Mouse (Mus musculus): Measurements from ENCODE around the gene Hnrnpa0.
A peak's percentile ranks its signal among the peaks of the same experiment; 100 is the strongest.

Hnrnpa0 gene

GRCm38 (mm10) chr13:58126862-58127765, 1.2 kb downstream of the Hnrnpa0 start:
- peak in 1 of 2 experiments; percentile 35 for DNase-seq

GRCm38 (mm10) chr13:58126126-58126525, 2.2 kb downstream of the Hnrnpa0 start:
- peak; percentile 40 to 57 for DNase-seq

GRCm38 (mm10) chr13:58124989-58125388, 3.4 kb downstream of the Hnrnpa0 start:
- no peak for DNase-seq

- no peak for DNase-seq
Measured at GRCm38 (mm10) chr13:58124278-58124677, 4.1 kb downstream of the Hnrnpa0 start.

GRCm38 (mm10) chr13:58123381-58123780, 5.0 kb downstream of the Hnrnpa0 start:
- no peak for DNase-seq

- no peak for DNase-seq
Measured at GRCm38 (mm10) chr13:58122786-58123297, 5.5 kb downstream of the Hnrnpa0 start.

- DNase-seq, result peak; percentile 63 to 72
Measured at GRCm38 (mm10) chr13:58117318-58118017, 10.9 kb downstream of the Hnrnpa0 start.

GRCm38 (mm10) chr13:58116801-58117200, 11.6 kb downstream of the Hnrnpa0 start:
- DNase-seq, result no peak

GRCm38 (mm10) chr13:58115227-58115626, 13.1 kb downstream of the Hnrnpa0 start:
- DNase-seq, result no peak

GRCm38 (mm10) chr13:58113061-58113900, 15.1 kb downstream of the Hnrnpa0 start, which contains the start of gene Klhl3:
TSS of gene Klhl3 (minus strand) at chr13:58113592.
- DNase-seq, result peak; percentile 79 to 80

- DNase-seq, result peak; percentile 44 to 55
Measured at GRCm38 (mm10) chr13:58112601-58113041, 15.7 kb downstream of the Hnrnpa0 start.

GRCm38 (mm10) chr13:58112191-58112590, 16.2 kb downstream of the Hnrnpa0 start:
- peak; percentile 29 to 48 for DNase-seq

- peak; percentile 51 to 52 for DNase-seq
Measured at GRCm38 (mm10) chr13:58111306-58111705, 17.1 kb downstream of the Hnrnpa0 start.

- DNase-seq, result no peak
Measured at GRCm38 (mm10) chr13:58090643-58091042, 37.7 kb downstream of the Hnrnpa0 start.

GRCm38 (mm10) chr13:58084396-58084795, 44.0 kb downstream of the Hnrnpa0 start:
- DNase-seq, result peak; percentile 54 to 66

- no peak for DNase-seq
Measured at GRCm38 (mm10) chr13:58083521-58083920, 44.8 kb downstream of the Hnrnpa0 start.

- no peak for DNase-seq
Measured at GRCm38 (mm10) chr13:58083048-58083447, 45.3 kb downstream of the Hnrnpa0 start.

GRCm38 (mm10) chr13:58078361-58078760, 50.0 kb downstream of the Hnrnpa0 start:
- peak in 1 of 2 experiments; percentile 41 for DNase-seq

Measured in cerebellum, adult 18-20 months (tissue).